Mouse (Mus musculus): ENCODE data around the gene Chrnb4.
A peak's percentile ranks its signal among the peaks of the same experiment; 100 is the strongest.

Chrnb4 gene

DNA sequence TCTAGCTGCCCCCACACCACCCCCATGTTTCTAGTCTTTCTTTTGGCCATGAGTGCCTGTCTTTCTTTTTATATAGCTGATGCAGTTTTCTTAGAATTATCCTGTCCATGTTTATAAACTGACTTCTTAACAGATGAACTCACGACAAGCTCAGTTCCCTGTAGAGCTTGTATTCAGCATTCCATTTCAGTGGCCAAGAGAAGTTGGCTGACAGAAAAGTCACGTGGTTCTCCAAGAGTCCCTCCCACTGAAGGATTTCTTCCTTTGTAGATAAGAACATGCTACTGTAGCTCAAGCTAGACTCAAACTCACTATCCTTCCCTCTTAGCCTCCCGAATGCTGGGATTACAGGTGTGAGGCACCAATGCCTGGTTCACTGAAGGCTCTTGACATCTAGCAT is 31.7 kb downstream of the Chrnb4 start:
- no peak for DNase-seq

DNA sequence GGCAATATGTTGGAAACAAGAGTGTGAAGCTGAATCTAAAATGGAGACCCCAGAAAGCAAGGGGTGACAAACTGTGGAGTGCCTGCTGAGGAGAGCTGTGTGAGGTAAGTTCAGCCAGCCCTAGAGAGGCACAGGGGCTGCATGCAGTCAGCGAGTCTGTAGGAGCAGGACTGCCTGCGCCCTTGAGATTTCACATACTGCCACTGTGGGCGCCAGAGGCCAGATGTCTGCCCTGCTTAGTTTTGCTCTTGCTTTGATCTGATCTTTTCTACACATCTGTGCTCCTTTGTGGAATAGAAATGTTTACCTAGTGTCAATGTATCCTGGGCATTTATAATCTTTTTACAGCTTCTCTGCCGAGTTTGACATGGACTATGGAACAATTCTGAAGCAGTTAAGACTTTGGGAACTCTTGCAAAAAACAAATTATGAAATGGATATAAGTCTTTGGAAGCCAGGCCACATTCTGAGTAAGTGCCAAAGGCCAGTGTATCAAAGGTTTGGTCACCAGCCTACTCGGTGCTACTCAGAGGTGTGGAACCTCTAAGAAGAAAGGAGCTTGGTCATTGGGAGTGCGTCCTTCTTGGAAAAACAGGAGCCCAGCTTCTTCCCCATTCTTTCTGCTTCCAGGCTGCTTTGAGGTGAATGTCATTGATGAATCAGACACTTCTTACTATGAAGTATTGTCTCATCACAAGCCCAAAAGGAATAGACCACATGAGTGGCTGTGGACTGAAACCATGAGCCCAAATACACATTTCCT is 37.8 kb downstream of the Chrnb4 start:
- no peak for DNase-seq

DNA sequence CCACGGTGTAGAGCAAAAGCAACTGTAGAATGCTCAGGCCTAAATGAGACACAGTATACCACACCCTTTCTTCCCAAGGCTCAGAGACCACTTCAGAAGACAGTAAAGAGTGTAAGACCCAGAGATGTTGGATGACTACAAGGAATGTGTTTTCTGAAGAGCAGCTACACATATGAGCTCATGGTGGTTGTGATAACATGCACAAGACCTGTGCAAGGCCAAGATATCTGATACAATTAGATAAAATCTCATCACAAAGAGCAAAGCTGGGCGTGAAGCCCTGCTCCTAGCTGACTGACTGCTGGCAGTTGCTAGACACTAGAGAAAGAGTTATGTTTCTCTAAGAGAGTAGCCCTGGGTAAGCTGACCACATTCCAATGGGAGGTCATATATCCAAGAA is 38.9 kb downstream of the Chrnb4 start:
- no peak for DNase-seq

DNA sequence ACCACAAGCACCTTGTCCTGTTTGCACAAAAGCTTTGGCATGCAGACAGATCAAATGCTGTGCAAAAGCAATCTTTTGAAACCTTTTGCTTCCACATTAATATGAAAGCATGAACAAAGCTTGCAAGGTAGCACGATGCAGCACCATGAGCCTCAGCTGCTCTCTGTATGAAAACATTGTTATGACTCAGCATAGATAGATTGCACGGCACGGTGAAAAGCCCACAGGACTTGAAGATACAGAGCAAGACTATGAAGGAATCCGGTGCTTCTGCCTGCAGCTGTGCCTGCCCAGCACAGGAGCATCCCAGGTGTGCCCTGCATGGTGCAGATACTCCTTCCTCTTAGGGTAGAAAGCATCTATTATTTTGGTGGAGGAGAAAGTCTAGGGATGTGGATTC is 45.0 kb downstream of the Chrnb4 start:
- no peak for DNase-seq

DNA sequence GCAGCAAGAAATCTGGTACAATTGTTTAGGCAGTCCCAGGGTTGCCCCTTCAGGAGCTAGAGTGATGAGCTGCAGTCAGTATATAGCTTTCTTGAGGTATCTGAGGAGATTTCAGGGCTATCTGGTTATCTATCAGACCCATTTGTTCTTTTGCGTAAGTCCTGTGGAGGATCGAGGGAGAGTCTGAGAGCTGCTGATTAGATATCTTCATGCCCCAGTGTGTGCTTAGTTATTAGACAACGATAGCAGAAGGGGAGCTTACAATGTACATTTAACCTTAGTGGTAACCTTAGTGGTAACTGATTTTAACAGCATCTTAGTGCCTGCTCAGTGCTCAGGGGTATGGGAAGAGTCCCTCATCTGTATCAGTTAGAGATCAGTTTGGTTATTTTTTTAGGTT is 52.9 kb downstream of the Chrnb4 start:
- no peak for DNase-seq

DNA sequence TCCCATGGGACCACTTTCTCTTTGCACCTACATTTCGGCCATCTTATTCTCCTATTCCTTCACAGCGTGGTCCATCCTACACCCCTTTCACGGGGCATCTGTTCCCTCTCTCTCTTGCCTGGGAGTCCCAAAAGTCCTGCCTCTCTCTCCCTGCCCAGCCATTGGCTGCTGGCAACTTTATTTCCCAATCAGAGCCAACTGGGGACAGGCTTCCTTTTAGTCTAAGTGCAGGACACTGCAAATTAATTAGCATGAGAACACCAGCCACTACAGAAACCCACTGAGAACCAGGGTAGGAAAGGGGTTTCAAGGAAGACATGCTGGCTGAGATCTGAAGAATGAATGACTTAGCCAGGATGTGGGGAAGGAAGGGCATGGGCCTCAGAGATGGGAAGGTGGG is 54.2 kb downstream of the Chrnb4 start:
- no peak for DNase-seq

DNA sequence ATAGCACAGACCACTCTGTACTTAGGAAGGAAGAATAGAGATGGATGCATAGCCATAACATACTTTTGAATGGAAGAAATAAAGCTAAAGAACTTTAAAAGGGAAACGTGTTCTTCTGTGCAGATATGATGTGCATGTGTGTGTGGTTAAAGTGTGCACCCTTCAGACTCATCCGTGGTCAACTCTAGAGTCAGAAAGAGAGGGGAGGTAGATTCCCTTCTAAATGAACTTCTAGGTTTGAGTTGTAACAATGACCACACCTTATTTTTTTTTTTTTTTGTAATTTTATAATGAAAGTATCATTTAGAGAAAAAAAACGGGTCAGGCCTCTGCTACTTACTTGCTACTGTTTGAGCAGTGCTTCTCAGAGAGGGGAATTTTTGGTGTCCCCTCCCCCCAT is 58.2 kb downstream of the Chrnb4 start:
- no peak for DNase-seq

DNA sequence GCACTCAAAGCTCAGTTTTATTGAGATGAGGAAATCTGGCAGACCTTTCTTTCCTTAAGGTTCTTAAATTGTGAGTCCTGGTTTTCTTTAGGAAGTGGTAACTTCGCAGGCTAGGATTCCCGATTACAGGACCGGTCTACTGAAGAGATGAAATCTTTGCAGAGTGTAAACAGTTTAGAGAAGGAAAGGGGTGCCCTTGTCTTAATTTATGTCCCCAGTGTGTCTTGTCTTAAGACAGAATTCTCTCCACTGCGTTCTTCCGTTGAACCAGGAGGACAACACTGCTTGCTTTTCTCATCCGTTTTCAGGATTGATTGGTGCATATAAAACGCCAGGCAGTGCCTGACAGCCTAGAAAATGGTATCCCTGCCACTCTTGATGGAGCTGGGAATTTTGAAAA is 66.2 kb downstream of the Chrnb4 start:
- DNase-seq = no peak

DNA sequence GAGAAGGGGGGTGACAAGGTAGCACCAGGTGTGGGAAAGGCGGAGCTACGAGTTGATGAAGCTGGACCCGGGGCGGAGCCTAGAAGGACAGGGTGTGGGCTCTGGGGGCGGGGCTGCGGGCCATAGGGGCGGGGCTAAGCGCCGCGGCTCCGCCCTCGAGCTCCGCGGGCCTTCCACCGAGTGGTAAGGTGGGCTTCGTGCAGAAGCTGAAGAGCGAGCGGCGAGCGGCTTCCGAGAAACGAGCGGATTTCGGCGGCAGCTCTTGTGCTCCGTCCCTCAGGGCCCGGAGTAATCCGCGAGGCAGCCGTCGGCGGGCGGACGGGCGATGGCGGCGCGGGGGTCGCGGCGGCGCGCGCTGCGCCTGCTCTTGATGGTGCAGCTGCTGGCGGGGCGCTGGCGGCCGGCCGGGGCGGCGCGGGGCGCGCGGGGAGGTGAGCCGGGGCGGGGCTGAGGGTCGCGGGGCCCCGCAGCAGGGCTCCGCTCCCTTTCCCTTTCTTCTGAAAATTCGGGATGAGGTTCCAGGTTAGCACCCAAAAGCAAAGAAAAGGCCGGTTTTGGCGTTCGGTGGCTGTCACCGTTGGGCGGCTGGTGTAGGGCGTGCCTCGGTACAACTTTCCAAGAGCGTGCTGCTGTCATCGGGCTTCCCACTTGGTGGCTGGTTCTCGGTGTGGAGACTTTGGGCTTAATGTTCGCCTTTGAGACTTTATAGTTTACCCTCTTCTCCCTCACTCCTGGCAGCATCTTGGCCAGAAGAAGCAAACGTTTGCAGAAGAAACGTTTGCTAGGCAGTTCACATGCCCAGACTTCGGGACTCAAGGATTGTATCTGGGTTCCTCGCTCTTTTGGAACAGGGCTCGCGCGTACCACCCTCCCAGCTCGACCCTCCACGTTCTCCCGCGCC is 67.0 kb downstream of the Chrnb4 start:
- peak; percentile 28 for DNase-seq

DNA sequence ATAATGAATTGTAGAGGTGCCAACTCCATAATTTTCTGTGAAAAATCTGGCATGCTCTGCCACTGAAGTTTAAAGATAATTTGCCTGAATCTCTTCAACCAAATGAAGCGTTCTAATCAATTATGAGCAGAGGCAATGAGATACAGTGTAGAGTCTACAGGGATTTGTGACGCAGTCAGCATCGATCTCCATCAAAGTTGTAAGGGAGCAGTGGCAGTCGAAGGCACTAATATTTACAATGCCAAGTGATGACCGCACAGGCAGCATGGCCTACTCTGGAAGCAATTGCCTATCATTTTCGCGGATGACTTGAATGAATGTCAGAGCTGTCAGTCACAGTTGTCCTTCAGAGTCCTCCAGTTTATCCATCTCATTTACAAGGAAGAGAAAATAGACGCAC is 67.9 kb downstream of the Chrnb4 start, which contains the start of gene Chrna5:
TSS of gene Chrna5 (plus strand) at position 207 of the 400 bp plus-strand sequence.
- no peak for DNase-seq

Data from right cerebral cortex, postnatal 4 days (tissue).